Mouse (Mus musculus) heart, adult 2 months (tissue): Measurements from ENCODE around the gene Myo1d.

ENCODE experiments used
- CTCF ChIP-seq: fragments of 200-600 bp; IDR thresholded peaks from 2 replicates; pipeline ENCODE4 v1.8.1; 2022; ENCODE audit warnings: antibody characterized with exemption, mild to moderate bottlenecking, moderate library complexity
- POLR2A ChIP-seq: fragments of 200-500 bp; IDR thresholded peaks from 2 replicates; pipeline ENCODE4 v1.6.1; 2011; ENCODE audit warnings: mild to moderate bottlenecking, low read depth, low read length, control low read depth; ENCODE audit not compliant: insufficient read depth

GRCm38 (mm10) chr11:80529149-80529548 is 250.7 kb downstream of the Myo1d start:
- TF ChIP-seq CTCF (no peak), POLR2A (no peak)
